Mouse (Mus musculus): ENCODE data around the gene Rsph6a.

- no peak for TF ChIP-seq GATA1 (IDR thresholded peaks at IDR 0.05; ENCODE audit: borderline replicate concordance, low read length)
- no peak for TF ChIP-seq FLI1 (IDR thresholded peaks at IDR 0.05; ENCODE audit: low read length)
Measured at GRCm38 (mm10) chr7:19054777-19055076, 237 bp downstream of the Rsph6a start.
